Mouse (Mus musculus): ENCODE results near the gene Ccdc47.

Ccdc47 gene

GRCm38 (mm10) chr11:106160841-106161721, 55.1 kb downstream of the Ccdc47 start, which contains the start of the genes Gm10840 and Limd2:
Gene Gm10840 (plus strand): TSS chr11:106160850.
Gene Limd2 (minus strand): TSS chr11:106160860.
- no peak for DNase-seq (ENCODE audit: low spot score in 2 of 2)

- peak; percentile 75 to 77 for DNase-seq (ENCODE audit: low spot score in 2 of 2)
These were observed 56.0 kb downstream of the Ccdc47 start for GRCm38 (mm10) chr11:106159921-106160840.

GRCm38 (mm10) chr11:106159216-106159920, 56.8 kb downstream of the Ccdc47 start:
- DNase-seq (ENCODE audit: low spot score in 2 of 2): no peak

- no peak for DNase-seq (ENCODE audit: low spot score in 2 of 2)
These were observed 57.3 kb downstream of the Ccdc47 start for GRCm38 (mm10) chr11:106158930-106159215.

GRCm38 (mm10) chr11:106158081-106158929, 57.8 kb downstream of the Ccdc47 start:
- DNase-seq (ENCODE audit: low spot score in 2 of 2): no peak

GRCm38 (mm10) chr11:106157154-106157553, 59.0 kb downstream of the Ccdc47 start:
- DNase-seq (ENCODE audit: low spot score in 2 of 2): no peak

GRCm38 (mm10) chr11:106156257-106156656, 59.9 kb downstream of the Ccdc47 start:
- DNase-seq (ENCODE audit: low spot score in 2 of 2): no peak

GRCm38 (mm10) chr11:106155761-106156160, 60.4 kb downstream of the Ccdc47 start:
- no peak for DNase-seq (ENCODE audit: low spot score in 2 of 2)

- no peak for DNase-seq (ENCODE audit: low spot score in 2 of 2)
These were observed 61.4 kb downstream of the Ccdc47 start for GRCm38 (mm10) chr11:106154770-106155169.

GRCm38 (mm10) chr11:106154091-106154490, 62.1 kb downstream of the Ccdc47 start:
- no peak for DNase-seq (ENCODE audit: low spot score in 2 of 2)

GRCm38 (mm10) chr11:106152132-106152531, 64.0 kb downstream of the Ccdc47 start:
- no peak for DNase-seq (ENCODE audit: low spot score in 2 of 2)

- DNase-seq (ENCODE audit: low spot score in 2 of 2): no peak
These were observed 64.9 kb downstream of the Ccdc47 start for GRCm38 (mm10) chr11:106151219-106151618.

Data from urinary bladder, postnatal 4 days (tissue).